Mouse (Mus musculus) fat pad, adult 2 months (tissue): ENCODE measurements around the gene Gm11236.
"Not testable (repeated sequence)": the region's sequence is repeated elsewhere in the genome, so short reads cannot be mapped to it uniquely, and the experiment has no call there.

Source experiments
- DNase-seq: peaks from one replicate; pipeline ENCODE4 v3.0.0-alpha.2; 2011; ENCODE audit warnings: low read depth, low spot score; ENCODE audit errors: extremely low read depth

Gm11236 gene

GRCm38 (mm10) chr4:73637821-73638220 lies at the start of gene Gm11236:
Gm11236 (plus strand) TSS chr4:73638121.
- not testable (repeated sequence) for DNase-seq

GRCm38 (mm10) chr4:73599248-73599647 lies 38.7 kb upstream of the Gm11236 start:
- DNase-seq = no peak

- not testable (repeated sequence) for DNase-seq
Measured at GRCm38 (mm10) chr4:73607581-73607980, 30.3 kb upstream of the Gm11236 start, which contains the start of gene Gm11238. Gm11238 (plus strand) TSS chr4:73607881.

- not testable (repeated sequence) for DNase-seq
Measured at GRCm38 (mm10) chr4:73622684-73623083, 15.2 kb upstream of the Gm11236 start, which contains the start of gene Gm11237. Gm11237 (plus strand) TSS chr4:73622984.

GRCm38 (mm10) chr4:73661864-73662263 lies 23.9 kb downstream of the Gm11236 start:
- DNase-seq = not testable (repeated sequence)

- not testable (repeated sequence) for DNase-seq
Measured at GRCm38 (mm10) chr4:73668054-73668453, 30.1 kb downstream of the Gm11236 start, which contains the start of gene Gm11239. Gm11239 (plus strand) TSS chr4:73668354.

- not testable (repeated sequence) for DNase-seq
Measured at GRCm38 (mm10) chr4:73683216-73683615, 45.3 kb downstream of the Gm11236 start, which contains the start of gene Gm428. Gm428 (plus strand) TSS chr4:73683516.
